Mouse (Mus musculus): ENCODE data around the gene Atp6v1b1. TPM values are rescaled to one million over a fixed set of nuclear protein-coding genes. Genes with fewer than 3 reads are reported as not detected.
A peak's percentile ranks its signal among the peaks of the same experiment; 100 is the strongest.
"Not testable (repeated sequence)": the region's sequence is repeated elsewhere in the genome, so short reads cannot be mapped to it uniquely, and the experiment has no call there.

Gene Atp6v1b1
- polyA plus RNA-seq, 1 experiment from 2014 or later: 1.4 TPM

GRCm38 (mm10) chr6:83788554-83788953, 45.8 kb downstream of the Atp6v1b1 start:
- no peak overlapping the region for H3K27ac ChIP-seq (ENCODE audit: low read length)
- no peak for ATAC-seq (ENCODE audit: low read depth)
- no peaks in the 10 kb centered on the region for H3K4me1 ChIP-seq (replicated peaks; ENCODE audit: control insufficient read depth, insufficient read depth, low read length)
- WGBS: 66% methylated on average over 7 of the region's 7 CpGs
- H3K4me3 ChIP-seq (ENCODE audit: low read length): no peak overlapping the region
- no peaks in the 10 kb centered on the region for H3K27me3 ChIP-seq (ENCODE audit: control insufficient read depth, insufficient read depth, low read depth, low read length)
- no peak overlapping the region for H3K9ac ChIP-seq (ENCODE audit: low read length)
- no peaks in the 10 kb centered on the region for H3K36me3 ChIP-seq (ENCODE audit: control insufficient read depth, insufficient read depth, low read length)
- H3K4me2 ChIP-seq (ENCODE audit: low read depth, low read length): no peak overlapping the region
- no peaks in the 10 kb centered on the region for H3K9me3 ChIP-seq (ENCODE audit: control insufficient read depth, low read length)

DNA sequence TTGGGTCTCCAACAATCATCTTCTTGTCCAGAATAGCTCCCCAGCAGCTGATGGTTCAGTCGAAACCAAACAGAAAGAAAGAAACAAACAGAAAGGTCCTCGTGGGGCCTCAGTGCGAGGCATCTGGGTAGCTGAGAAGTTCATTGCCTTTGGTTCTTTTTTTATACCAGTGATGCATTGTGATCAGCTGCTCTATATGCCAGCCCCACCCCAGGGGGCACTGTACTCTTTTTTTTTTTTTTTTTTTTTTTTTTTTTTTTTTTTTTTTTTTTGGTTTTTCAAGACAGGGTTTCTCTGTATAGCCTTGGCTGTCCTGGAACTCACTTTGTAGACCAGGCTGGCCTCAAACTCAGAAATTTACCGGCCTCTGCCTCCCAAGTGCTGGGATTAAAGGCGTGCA, 47.7 kb downstream of the Atp6v1b1 start:
- H3K4me1 ChIP-seq (replicated peaks; ENCODE audit: control insufficient read depth, insufficient read depth, low read length); H3K9ac ChIP-seq (ENCODE audit: low read length); ATAC-seq (ENCODE audit: low read depth); H3K4me2 ChIP-seq (ENCODE audit: low read depth, low read length); H3K4me3 ChIP-seq (ENCODE audit: low read length); H3K27ac ChIP-seq (ENCODE audit: low read length); H3K27me3 ChIP-seq (ENCODE audit: control insufficient read depth, insufficient read depth, low read depth, low read length); H3K9me3 ChIP-seq (ENCODE audit: control insufficient read depth, low read length); H3K36me3 ChIP-seq (ENCODE audit: control insufficient read depth, insufficient read depth, low read length): not testable (repeated sequence)
- 84% methylated on average over 5 of the region's 5 CpGs for WGBS

DNA sequence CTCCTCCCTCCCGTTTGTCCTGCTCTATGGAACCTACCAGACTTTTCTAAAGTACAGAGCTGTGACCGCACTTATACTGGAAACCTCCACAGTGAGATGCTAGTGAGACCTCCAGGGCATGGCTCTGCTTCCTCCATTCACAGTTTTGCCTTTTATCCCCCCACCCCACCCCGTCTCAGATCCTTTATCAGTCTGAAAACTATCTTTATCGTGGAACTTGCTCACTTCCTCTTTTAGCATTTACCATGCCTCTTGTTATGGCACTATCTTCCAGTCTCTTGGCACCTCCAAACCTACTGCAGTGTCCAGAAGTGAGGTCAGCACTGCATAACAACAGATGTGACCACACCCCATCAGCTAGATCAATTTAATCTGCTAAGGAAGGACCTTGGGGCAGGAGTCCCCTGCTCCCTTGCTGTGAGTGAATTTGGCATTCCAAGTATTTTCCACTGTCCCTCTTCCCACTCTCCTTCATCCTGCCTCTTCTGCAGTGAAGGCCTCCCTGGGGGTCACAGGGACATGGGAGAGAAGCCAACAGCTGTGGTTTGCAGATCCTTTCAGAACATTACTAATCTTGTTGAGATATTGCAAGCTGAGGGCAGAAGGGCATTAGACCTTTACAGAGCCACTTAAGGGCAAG, 48.6 kb downstream of the Atp6v1b1 start:
- Histone ChIP-seq H3K27me3 (ENCODE audit: control insufficient read depth, insufficient read depth, low read depth, low read length) (no peaks in the 10 kb centered on the region), H3K4me3 (ENCODE audit: low read length) (no peak overlapping the region), H3K9me3 (ENCODE audit: control insufficient read depth, low read length) (no peaks in the 10 kb centered on the region), H3K4me1 (replicated peaks; ENCODE audit: control insufficient read depth, insufficient read depth, low read length) (peaks cover 5% of the 10 kb centered on the region; the same call in 1 of the 2 replicates), H3K27ac (ENCODE audit: low read length) (no peak overlapping the region), H3K4me2 (ENCODE audit: low read depth, low read length) (no peak overlapping the region), H3K36me3 (ENCODE audit: control insufficient read depth, insufficient read depth, low read length) (no peaks in the 10 kb centered on the region), H3K9ac (ENCODE audit: low read length) (no peak overlapping the region)
- WGBS: 49% methylated on average over 4 of the region's 4 CpGs
- ATAC-seq (ENCODE audit: low read depth): no peak

DNA sequence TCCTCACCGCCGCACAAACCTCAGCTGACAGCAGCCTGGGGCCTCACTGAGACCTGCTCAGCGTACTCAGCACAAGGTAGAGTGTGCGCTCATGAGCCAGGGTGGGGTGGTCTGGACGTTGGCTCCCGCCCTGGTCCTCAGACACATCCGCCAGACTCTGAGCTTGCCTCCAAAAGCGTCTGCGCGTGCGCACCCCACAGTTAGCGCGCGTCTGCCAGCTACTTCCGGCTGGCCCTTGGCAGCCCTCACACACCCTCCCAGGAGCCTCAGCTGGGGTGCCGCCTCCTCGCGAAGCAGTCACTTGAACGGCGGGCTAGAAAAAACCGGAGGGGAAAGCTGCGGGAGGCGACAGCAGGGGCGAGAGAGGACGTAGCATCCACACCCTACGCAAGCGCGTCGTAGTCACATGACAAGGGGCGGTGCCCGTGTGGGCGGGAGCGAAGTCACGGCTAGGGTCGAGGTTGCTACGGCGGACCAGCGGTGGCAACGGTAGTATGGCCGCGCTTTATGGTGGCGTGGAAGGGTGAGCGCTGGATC, 52.0 kb downstream of the Atp6v1b1 start, which contains the start of gene Nagk:
Nagk (plus strand) TSS at position 223 of the 537 bp plus-strand sequence.
- Histone ChIP-seq H3K4me3 (ENCODE audit: low read length) (peak within 1 kb of the TSS; percentile 84), H3K9ac (ENCODE audit: low read length) (peak within 1 kb of the TSS; percentile 91), H3K27ac (ENCODE audit: low read length) (peak within 1 kb of the TSS; percentile 98), H3K9me3 (ENCODE audit: control insufficient read depth, low read length) (no peaks in the 10 kb centered on the region), H3K4me2 (ENCODE audit: low read depth, low read length) (peak within 1 kb of the TSS; percentile 69), H3K36me3 (ENCODE audit: control insufficient read depth, insufficient read depth, low read length) (peaks cover 7% of the 10 kb centered on the region), H3K27me3 (ENCODE audit: control insufficient read depth, insufficient read depth, low read depth, low read length) (no peaks in the 10 kb centered on the region), H3K4me1 (replicated peaks; ENCODE audit: control insufficient read depth, insufficient read depth, low read length) (peaks cover 9% of the 10 kb centered on the region; the same call in 1 of the 2 replicates)
- WGBS: 0% methylated on average over 43 of the region's 43 CpGs
- peak; percentile 97 for ATAC-seq (ENCODE audit: low read depth)

GRCm38 (mm10) chr6:83795492-83795900, 52.7 kb downstream of the Atp6v1b1 start:
- no peaks in the 10 kb centered on the region for H3K9me3 ChIP-seq (ENCODE audit: control insufficient read depth, low read length)
- H3K4me1 ChIP-seq (replicated peaks; ENCODE audit: control insufficient read depth, insufficient read depth, low read length): peaks cover 9% of the 10 kb centered on the region; the same call in 1 of the 2 replicates
- 4% methylated on average over 13 of the region's 13 CpGs for WGBS
- H3K27me3 ChIP-seq (ENCODE audit: control insufficient read depth, insufficient read depth, low read depth, low read length): no peaks in the 10 kb centered on the region
- H3K27ac ChIP-seq (ENCODE audit: low read length): peak overlapping the region; percentile 98
- H3K4me2 ChIP-seq (ENCODE audit: low read depth, low read length): peak overlapping the region; percentile 69
- peaks cover 12% of the 10 kb centered on the region for H3K36me3 ChIP-seq (ENCODE audit: control insufficient read depth, insufficient read depth, low read length)
- H3K4me3 ChIP-seq (ENCODE audit: low read length): peak overlapping the region; percentile 84
- H3K9ac ChIP-seq (ENCODE audit: low read length): peak overlapping the region; percentile 91
- ATAC-seq (ENCODE audit: low read depth): peak; percentile 34

DNA sequence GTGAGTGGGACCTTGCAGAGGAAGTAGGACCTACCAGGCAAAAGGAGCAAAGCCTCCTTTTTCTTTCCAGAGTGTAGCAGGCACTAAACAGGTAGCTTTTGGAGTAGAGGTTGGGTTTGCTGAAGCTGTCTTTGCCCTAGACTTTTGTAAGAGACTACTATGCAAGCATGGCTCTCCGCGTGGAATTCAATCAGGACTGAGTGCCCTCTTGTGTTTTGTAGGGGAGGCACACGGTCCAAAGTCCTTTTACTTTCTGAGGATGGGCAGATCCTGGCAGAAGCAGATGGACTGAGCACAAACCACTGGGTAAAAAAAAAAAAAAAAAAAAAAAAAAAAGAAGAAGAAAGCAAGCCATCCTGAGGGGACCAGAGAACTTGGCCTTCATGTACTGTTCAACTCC, 53.9 kb downstream of the Atp6v1b1 start:
- Histone ChIP-seq H3K9ac (ENCODE audit: low read length) (no peak overlapping the region), H3K36me3 (ENCODE audit: control insufficient read depth, insufficient read depth, low read length) (peaks cover 22% of the 10 kb centered on the region), H3K27me3 (ENCODE audit: control insufficient read depth, insufficient read depth, low read depth, low read length) (no peaks in the 10 kb centered on the region), H3K4me3 (ENCODE audit: low read length) (no peak overlapping the region), H3K27ac (ENCODE audit: low read length) (no peak overlapping the region), H3K4me1 (replicated peaks; ENCODE audit: control insufficient read depth, insufficient read depth, low read length) (peaks cover 9% of the 10 kb centered on the region; the same call in 1 of the 2 replicates), H3K4me2 (ENCODE audit: low read depth, low read length) (no peak overlapping the region), H3K9me3 (ENCODE audit: control insufficient read depth, low read length) (no peaks in the 10 kb centered on the region)
- WGBS: 45% methylated on average over 3 of the region's 3 CpGs
- no peak for ATAC-seq (ENCODE audit: low read depth)

- Histone ChIP-seq H3K27ac (ENCODE audit: low read length) (no peak overlapping the region), H3K4me3 (ENCODE audit: low read length) (no peak overlapping the region), H3K36me3 (ENCODE audit: control insufficient read depth, insufficient read depth, low read length) (peaks cover 34% of the 10 kb centered on the region), H3K4me2 (ENCODE audit: low read depth, low read length) (no peak overlapping the region), H3K9me3 (ENCODE audit: control insufficient read depth, low read length) (no peaks in the 10 kb centered on the region), H3K27me3 (ENCODE audit: control insufficient read depth, insufficient read depth, low read depth, low read length) (no peaks in the 10 kb centered on the region), H3K4me1 (replicated peaks; ENCODE audit: control insufficient read depth, insufficient read depth, low read length) (peaks cover 4% of the 10 kb centered on the region; the same call in 1 of the 2 replicates), H3K9ac (ENCODE audit: low read length) (no peak overlapping the region)
- 89% methylated on average over 5 of the region's 5 CpGs for WGBS
- no peak for ATAC-seq (ENCODE audit: low read depth)
Measured at GRCm38 (mm10) chr6:83802033-83802432, 59.2 kb downstream of the Atp6v1b1 start.

DNA sequence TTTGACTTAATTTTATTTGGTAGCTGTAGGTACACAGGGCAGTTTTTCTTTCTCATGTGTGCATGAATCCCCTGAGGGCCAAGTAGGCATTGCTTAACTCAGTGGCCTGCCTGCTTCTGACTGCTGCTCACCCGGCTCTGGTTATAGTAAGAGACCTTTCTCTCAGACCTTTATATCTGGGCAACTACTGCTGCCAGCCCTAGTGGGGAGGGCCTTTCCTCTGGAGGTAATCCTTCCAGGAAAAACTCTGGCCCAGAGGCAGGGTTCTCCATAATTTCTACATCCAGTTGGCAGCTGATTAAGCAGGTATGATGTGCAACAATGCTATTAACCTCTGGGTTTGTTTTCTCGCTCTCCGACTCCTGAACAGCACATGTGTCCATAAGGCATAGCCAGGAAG, 60.1 kb downstream of the Atp6v1b1 start:
- WGBS: 88% methylated on average over 3 of the region's 3 CpGs
- H3K27me3 ChIP-seq (ENCODE audit: control insufficient read depth, insufficient read depth, low read depth, low read length): no peaks in the 10 kb centered on the region
- no peak overlapping the region for H3K27ac ChIP-seq (ENCODE audit: low read length)
- H3K9ac ChIP-seq (ENCODE audit: low read length): no peak overlapping the region
- no peaks in the 10 kb centered on the region for H3K9me3 ChIP-seq (ENCODE audit: control insufficient read depth, low read length)
- peaks cover 39% of the 10 kb centered on the region for H3K36me3 ChIP-seq (ENCODE audit: control insufficient read depth, insufficient read depth, low read length)
- no peak overlapping the region for H3K4me3 ChIP-seq (ENCODE audit: low read length)
- no peak for ATAC-seq (ENCODE audit: low read depth)
- no peak overlapping the region for H3K4me2 ChIP-seq (ENCODE audit: low read depth, low read length)
- H3K4me1 ChIP-seq (replicated peaks; ENCODE audit: control insufficient read depth, insufficient read depth, low read length): peaks cover under 1% of the 10 kb centered on the region; the same call in 1 of the 2 replicates
